Mouse (Mus musculus): ENCODE measurements around the gene Fli1. TPM values are rescaled to one million over a fixed set of nuclear protein-coding genes. Genes with fewer than 3 reads are reported as not detected.

Gene Fli1
- polyA plus RNA-seq, 1 experiment from 2014 or later: 22.8 TPM

- no peaks in the 10 kb centered on the region for H3K4me1 ChIP-seq (ENCODE audit: control insufficient read depth, insufficient read depth, low read length)
- no peaks in the 10 kb centered on the region for H3K9me3 ChIP-seq (ENCODE audit: control insufficient read depth, low read length)
- DNase-seq (ENCODE audit: low spot score): no peak
- no peak for ATAC-seq (ENCODE audit: insufficient read depth, low FRiP score, low TSS enrichment)
- H3K27ac ChIP-seq (ENCODE audit: low read depth, low read length): no peak overlapping the region
- H3K4me2 ChIP-seq (ENCODE audit: low read depth): no peak overlapping the region
- no peak overlapping the region for H3K9ac ChIP-seq (ENCODE audit: low read length)
- H3K4me3 ChIP-seq (ENCODE audit: low read depth, low read length): no peak overlapping the region
- WGBS: 92% methylated on average over 1 of the region's 1 CpGs
- H3K27me3 ChIP-seq (ENCODE audit: control insufficient read depth, insufficient read depth, low read length): no peaks in the 10 kb centered on the region
- H3K36me3 ChIP-seq (ENCODE audit: control insufficient read depth, insufficient read depth, low read length): no peaks in the 10 kb centered on the region; the same call in 1 of the 2 replicates
Observed at GRCm38 (mm10) chr9:32468313-32468712, 74.3 kb downstream of the Fli1 start.

GRCm38 (mm10) chr9:32467443-32467842 is 75.2 kb downstream of the Fli1 start:
- Histone ChIP-seq H3K4me3 (ENCODE audit: low read depth, low read length) (no peak overlapping the region), H3K27ac (ENCODE audit: low read depth, low read length) (no peak overlapping the region), H3K36me3 (ENCODE audit: control insufficient read depth, insufficient read depth, low read length) (no peaks in the 10 kb centered on the region; the same call in 1 of the 2 replicates), H3K27me3 (ENCODE audit: control insufficient read depth, insufficient read depth, low read length) (no peaks in the 10 kb centered on the region), H3K9me3 (ENCODE audit: control insufficient read depth, low read length) (no peaks in the 10 kb centered on the region), H3K9ac (ENCODE audit: low read length) (no peak overlapping the region), H3K4me1 (ENCODE audit: control insufficient read depth, insufficient read depth, low read length) (no peaks in the 10 kb centered on the region), H3K4me2 (ENCODE audit: low read depth) (no peak overlapping the region)
- ATAC-seq (ENCODE audit: insufficient read depth, low FRiP score, low TSS enrichment) (no peak), DNase-seq (ENCODE audit: low spot score) (no peak)
- WGBS: 89% methylated on average over 8 of the region's 8 CpGs

GRCm38 (mm10) chr9:32466861-32467260 is 75.8 kb downstream of the Fli1 start:
- no peak for DNase-seq (ENCODE audit: low spot score)
- H3K9ac ChIP-seq (ENCODE audit: low read length): no peak overlapping the region
- no peak overlapping the region for H3K27ac ChIP-seq (ENCODE audit: low read depth, low read length)
- no peaks in the 10 kb centered on the region for H3K27me3 ChIP-seq (ENCODE audit: control insufficient read depth, insufficient read depth, low read length)
- H3K9me3 ChIP-seq (ENCODE audit: control insufficient read depth, low read length): no peaks in the 10 kb centered on the region
- ATAC-seq (ENCODE audit: insufficient read depth, low FRiP score, low TSS enrichment): no peak
- H3K4me1 ChIP-seq (ENCODE audit: control insufficient read depth, insufficient read depth, low read length): no peaks in the 10 kb centered on the region
- H3K4me3 ChIP-seq (ENCODE audit: low read depth, low read length): no peak overlapping the region
- H3K36me3 ChIP-seq (ENCODE audit: control insufficient read depth, insufficient read depth, low read length): no peaks in the 10 kb centered on the region
- 81% methylated on average over 8 of the region's 8 CpGs for WGBS
- H3K4me2 ChIP-seq (ENCODE audit: low read depth): no peak overlapping the region

- H3K36me3 ChIP-seq (ENCODE audit: control insufficient read depth, insufficient read depth, low read length): no peaks in the 10 kb centered on the region
- no peaks in the 10 kb centered on the region for H3K9me3 ChIP-seq (ENCODE audit: control insufficient read depth, low read length)
- DNase-seq (ENCODE audit: low spot score) (no peak), ATAC-seq (ENCODE audit: insufficient read depth, low FRiP score, low TSS enrichment) (no peak)
- no peak overlapping the region for H3K27ac ChIP-seq (ENCODE audit: low read depth, low read length)
- 84% methylated on average over 3 of the region's 3 CpGs for WGBS
- no peak overlapping the region for H3K4me2 ChIP-seq (ENCODE audit: low read depth)
- no peak overlapping the region for H3K9ac ChIP-seq (ENCODE audit: low read length)
- H3K4me3 ChIP-seq (ENCODE audit: low read depth, low read length): no peak overlapping the region
- no peaks in the 10 kb centered on the region for H3K27me3 ChIP-seq (ENCODE audit: control insufficient read depth, insufficient read depth, low read length)
- no peaks in the 10 kb centered on the region for H3K4me1 ChIP-seq (ENCODE audit: control insufficient read depth, insufficient read depth, low read length)
Observed at GRCm38 (mm10) chr9:32456707-32457106, 86.0 kb downstream of the Fli1 start.

- Histone ChIP-seq H3K4me1 (ENCODE audit: control insufficient read depth, insufficient read depth, low read length) (no peaks in the 10 kb centered on the region), H3K36me3 (ENCODE audit: control insufficient read depth, insufficient read depth, low read length) (no peaks in the 10 kb centered on the region), H3K9ac (ENCODE audit: low read length) (no peak overlapping the region), H3K4me2 (ENCODE audit: low read depth) (no peak overlapping the region), H3K9me3 (ENCODE audit: control insufficient read depth, low read length) (no peaks in the 10 kb centered on the region), H3K27me3 (ENCODE audit: control insufficient read depth, insufficient read depth, low read length) (no peaks in the 10 kb centered on the region), H3K27ac (ENCODE audit: low read depth, low read length) (no peak overlapping the region), H3K4me3 (ENCODE audit: low read depth, low read length) (no peak overlapping the region)
- DNase-seq (ENCODE audit: low spot score): no peak
- 11% methylated on average over 7 of the region's 7 CpGs for WGBS
- no peak for ATAC-seq (ENCODE audit: insufficient read depth, low FRiP score, low TSS enrichment)
Observed at GRCm38 (mm10) chr9:32450161-32450560, 92.5 kb downstream of the Fli1 start.

- no peaks in the 10 kb centered on the region for H3K9me3 ChIP-seq (ENCODE audit: control insufficient read depth, low read length)
- H3K27me3 ChIP-seq (ENCODE audit: control insufficient read depth, insufficient read depth, low read length): no peaks in the 10 kb centered on the region
- H3K4me2 ChIP-seq (ENCODE audit: low read depth): no peak overlapping the region
- DNase-seq (ENCODE audit: low spot score) (no peak), ATAC-seq (ENCODE audit: insufficient read depth, low FRiP score, low TSS enrichment) (no peak)
- H3K4me3 ChIP-seq (ENCODE audit: low read depth, low read length): no peak overlapping the region
- no peaks in the 10 kb centered on the region for H3K4me1 ChIP-seq (ENCODE audit: control insufficient read depth, insufficient read depth, low read length)
- H3K9ac ChIP-seq (ENCODE audit: low read length): no peak overlapping the region
- 87% methylated on average over 5 of the region's 5 CpGs for WGBS
- H3K36me3 ChIP-seq (ENCODE audit: control insufficient read depth, insufficient read depth, low read length): no peaks in the 10 kb centered on the region
- no peak overlapping the region for H3K27ac ChIP-seq (ENCODE audit: low read depth, low read length)
Observed at GRCm38 (mm10) chr9:32448766-32449165, 93.9 kb downstream of the Fli1 start.

- no peaks in the 10 kb centered on the region for H3K4me1 ChIP-seq (ENCODE audit: control insufficient read depth, insufficient read depth, low read length)
- WGBS: 61% methylated on average over 3 of the region's 3 CpGs
- no peak overlapping the region for H3K4me2 ChIP-seq (ENCODE audit: low read depth)
- no peaks in the 10 kb centered on the region for H3K27me3 ChIP-seq (ENCODE audit: control insufficient read depth, insufficient read depth, low read length)
- no peak overlapping the region for H3K9ac ChIP-seq (ENCODE audit: low read length)
- DNase-seq (ENCODE audit: low spot score): no peak
- H3K4me3 ChIP-seq (ENCODE audit: low read depth, low read length): no peak overlapping the region
- H3K9me3 ChIP-seq (ENCODE audit: control insufficient read depth, low read length): no peaks in the 10 kb centered on the region
- no peak overlapping the region for H3K27ac ChIP-seq (ENCODE audit: low read depth, low read length)
- ATAC-seq (ENCODE audit: insufficient read depth, low FRiP score, low TSS enrichment): no peak
- H3K36me3 ChIP-seq (ENCODE audit: control insufficient read depth, insufficient read depth, low read length): no peaks in the 10 kb centered on the region
Observed at GRCm38 (mm10) chr9:32445789-32446188, 96.9 kb downstream of the Fli1 start.

GRCm38 (mm10) chr9:32444453-32445201 is 98.0 kb downstream of the Fli1 start:
- no peaks in the 10 kb centered on the region for H3K4me1 ChIP-seq (ENCODE audit: control insufficient read depth, insufficient read depth, low read length)
- no peak for ATAC-seq (ENCODE audit: insufficient read depth, low FRiP score, low TSS enrichment)
- H3K4me3 ChIP-seq (ENCODE audit: low read depth, low read length): no peak overlapping the region
- no peak overlapping the region for H3K4me2 ChIP-seq (ENCODE audit: low read depth)
- DNase-seq (ENCODE audit: low spot score): no peak
- WGBS: 79% methylated on average over 6 of the region's 6 CpGs
- no peaks in the 10 kb centered on the region for H3K27me3 ChIP-seq (ENCODE audit: control insufficient read depth, insufficient read depth, low read length)
- no peak overlapping the region for H3K27ac ChIP-seq (ENCODE audit: low read depth, low read length)
- no peaks in the 10 kb centered on the region for H3K36me3 ChIP-seq (ENCODE audit: control insufficient read depth, insufficient read depth, low read length)
- H3K9me3 ChIP-seq (ENCODE audit: control insufficient read depth, low read length): no peaks in the 10 kb centered on the region
- H3K9ac ChIP-seq (ENCODE audit: low read length): no peak overlapping the region

- Histone ChIP-seq H3K4me2 (ENCODE audit: low read depth) (no peak overlapping the region), H3K9ac (ENCODE audit: low read length) (no peak overlapping the region), H3K9me3 (ENCODE audit: control insufficient read depth, low read length) (no peaks in the 10 kb centered on the region), H3K27ac (ENCODE audit: low read depth, low read length) (no peak overlapping the region), H3K27me3 (ENCODE audit: control insufficient read depth, insufficient read depth, low read length) (no peaks in the 10 kb centered on the region), H3K4me1 (ENCODE audit: control insufficient read depth, insufficient read depth, low read length) (no peaks in the 10 kb centered on the region), H3K4me3 (ENCODE audit: low read depth, low read length) (no peak overlapping the region), H3K36me3 (ENCODE audit: control insufficient read depth, insufficient read depth, low read length) (no peaks in the 10 kb centered on the region)
- DNase-seq (ENCODE audit: low spot score) (peak; percentile 33), ATAC-seq (ENCODE audit: insufficient read depth, low FRiP score, low TSS enrichment) (no peak)
- 52% methylated on average over 6 of the region's 6 CpGs for WGBS
Observed at GRCm38 (mm10) chr9:32443817-32444216, 98.8 kb downstream of the Fli1 start.
